Mouse (Mus musculus) left cerebral cortex, postnatal 25 days (tissue): ENCODE data around the gene Pick1. TPM values are rescaled to one million over a fixed set of nuclear protein-coding genes. Genes with fewer than 3 reads are reported as not detected.

ENCODE experiments used
- DNase-seq, 2 experiments: peaks; one replicate each; pipeline ENCODE4 v3.0.0; 2022; ENCODE audit warnings: low spot score in 2 of 2, mixed read lengths in 1 of 2
- intact Hi-C: fragments of 180-260 bp; cut with DNase I; formaldehyde crosslinking; loops from one replicate; pipeline ENCODE4 v1.15.1; 2025
- total RNA-seq, 2 experiments: library from RNA; stranded (reverse); gene quantifications; 2 replicates each; pipeline ENCODE4 v1.2.3; 2021

Gene Pick1
- total RNA-seq: 10 to 100 TPM; 49.9 to 54.6 TPM

DNA sequence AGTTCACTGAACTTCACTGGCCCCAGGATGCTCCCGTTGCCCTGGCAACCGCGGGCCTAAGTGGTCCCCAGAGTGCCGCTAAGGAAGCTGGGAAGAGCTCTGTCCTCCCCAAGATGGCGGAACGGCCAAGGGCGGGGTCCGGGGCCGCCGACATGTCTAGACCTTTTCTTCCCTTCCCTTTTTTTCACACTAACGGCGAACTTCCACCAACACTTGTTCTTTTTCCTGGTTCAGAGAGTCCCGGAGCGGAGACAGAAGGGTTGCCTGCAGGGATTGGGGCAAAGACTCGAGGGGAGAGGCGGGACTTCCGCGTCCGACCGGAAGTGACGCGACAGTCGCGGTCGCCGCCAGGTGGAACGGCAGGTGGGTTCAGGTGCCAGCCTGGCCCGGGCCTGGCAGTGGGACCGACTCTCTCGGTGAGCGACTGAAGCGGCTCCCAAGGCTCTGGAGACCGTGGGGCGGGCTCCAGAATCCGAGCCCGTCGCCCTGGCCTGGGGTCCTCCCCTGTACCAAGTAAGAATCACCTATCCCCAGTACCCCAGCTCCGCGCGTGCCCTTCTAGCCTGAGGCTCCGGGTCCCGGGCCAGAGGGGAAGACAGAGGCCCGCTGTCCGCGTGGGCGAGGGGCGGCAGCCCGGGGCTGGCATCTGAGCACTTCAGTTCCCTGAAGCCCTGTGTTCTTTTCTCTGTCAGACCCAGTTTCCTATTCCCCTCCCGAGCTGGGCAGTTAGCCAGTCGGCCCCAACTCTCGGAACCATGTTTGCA is at the start of gene Pick1, which contains the start of gene Gm49486:
TSS of gene Pick1 (plus strand) at position 116 of the 764 bp plus-strand sequence.
TSS of gene Gm49486 (plus strand) at position 334 of the 764 bp plus-strand sequence.
- intact Hi-C loops: no loop called here
- DNase-seq: peak; percentile 85 to 86

DNA sequence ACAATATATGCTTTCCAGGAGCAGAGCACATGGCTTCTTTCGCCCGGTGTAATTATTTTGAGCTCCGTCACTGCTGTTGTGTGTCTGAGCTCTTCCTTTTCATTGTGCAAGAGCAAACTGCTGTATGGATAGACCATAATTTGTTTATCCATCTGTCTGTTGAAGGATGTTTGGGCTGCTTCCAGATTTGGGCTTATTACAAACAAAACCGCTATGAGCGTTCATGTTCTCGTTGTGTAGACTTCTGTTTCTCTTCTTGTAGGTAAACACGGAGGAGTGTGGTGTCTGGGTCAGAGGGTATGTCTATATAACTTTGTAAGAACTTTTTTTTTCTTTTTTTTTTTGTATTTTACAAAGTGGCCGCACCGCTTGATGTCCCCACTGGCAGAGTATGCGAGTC is 43.8 kb upstream of the Pick1 start:
- intact Hi-C loops: no loop called here

DNA sequence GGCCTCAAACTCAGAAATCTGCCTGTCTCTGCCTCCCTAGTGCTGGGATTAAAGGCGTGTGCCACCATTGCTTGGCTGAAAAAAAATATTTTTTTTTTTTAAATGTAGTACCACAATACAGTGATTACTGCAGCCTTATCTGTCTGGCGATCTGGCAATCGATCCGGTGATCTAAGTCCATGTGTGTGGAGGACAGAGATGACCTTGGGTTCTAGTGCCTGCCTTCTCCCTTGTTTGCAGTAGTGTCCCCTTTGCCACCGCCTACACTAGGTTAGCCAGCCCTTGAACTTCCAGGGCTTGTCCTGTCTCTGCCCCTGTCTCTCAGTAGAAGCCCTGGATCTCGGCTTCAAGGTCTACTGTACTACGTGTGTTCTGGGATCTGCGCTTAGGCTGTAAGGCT is 41.2 kb upstream of the Pick1 start:
- intact Hi-C loops: no loop called here
- DNase-seq: no peak

More for the DNA sequence above, 43.8 kb upstream of the Pick1 start:
- no peak for DNase-seq

DNA sequence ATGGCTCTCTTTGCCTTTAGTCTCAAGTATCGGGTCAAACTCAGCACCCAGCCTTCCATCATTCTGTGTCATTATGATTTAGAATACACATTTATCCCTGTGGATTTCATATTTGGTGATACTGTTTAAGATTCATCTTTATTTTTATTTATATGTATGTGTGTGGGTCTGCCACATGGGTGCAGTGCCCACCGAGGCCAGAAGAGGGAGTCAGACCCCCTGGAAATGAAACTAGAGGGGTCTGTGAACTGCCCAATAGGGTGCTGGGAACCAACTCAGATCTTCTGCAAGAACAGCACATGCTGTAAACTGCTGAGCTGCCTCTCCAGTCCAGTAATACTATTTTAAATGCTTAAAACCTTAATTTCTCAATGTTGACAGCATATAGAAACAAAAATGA is 37.5 kb upstream of the Pick1 start:
- intact Hi-C loops: no loop called here
- no peak for DNase-seq

DNA sequence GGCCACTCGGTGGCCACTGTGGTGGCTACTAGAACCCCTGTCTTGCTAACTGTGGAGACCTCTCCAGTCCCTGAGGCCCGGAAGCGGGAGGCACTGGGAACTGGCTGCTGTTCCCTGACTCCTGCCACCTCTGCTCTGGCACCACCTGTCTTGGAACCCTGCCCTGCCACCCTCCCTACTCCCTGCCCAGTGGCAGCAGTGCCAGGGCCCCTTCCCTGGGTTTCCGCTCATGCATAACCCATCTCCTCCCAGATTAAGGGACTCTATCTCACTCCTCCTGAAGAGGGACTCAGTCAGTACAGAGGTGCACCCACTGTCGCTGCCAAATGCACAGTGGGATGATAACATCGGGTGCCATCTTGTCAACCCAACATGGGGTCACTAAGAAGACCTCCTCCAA is 36.5 kb upstream of the Pick1 start:
- intact Hi-C loops: no loop called here
- no peak for DNase-seq

DNA sequence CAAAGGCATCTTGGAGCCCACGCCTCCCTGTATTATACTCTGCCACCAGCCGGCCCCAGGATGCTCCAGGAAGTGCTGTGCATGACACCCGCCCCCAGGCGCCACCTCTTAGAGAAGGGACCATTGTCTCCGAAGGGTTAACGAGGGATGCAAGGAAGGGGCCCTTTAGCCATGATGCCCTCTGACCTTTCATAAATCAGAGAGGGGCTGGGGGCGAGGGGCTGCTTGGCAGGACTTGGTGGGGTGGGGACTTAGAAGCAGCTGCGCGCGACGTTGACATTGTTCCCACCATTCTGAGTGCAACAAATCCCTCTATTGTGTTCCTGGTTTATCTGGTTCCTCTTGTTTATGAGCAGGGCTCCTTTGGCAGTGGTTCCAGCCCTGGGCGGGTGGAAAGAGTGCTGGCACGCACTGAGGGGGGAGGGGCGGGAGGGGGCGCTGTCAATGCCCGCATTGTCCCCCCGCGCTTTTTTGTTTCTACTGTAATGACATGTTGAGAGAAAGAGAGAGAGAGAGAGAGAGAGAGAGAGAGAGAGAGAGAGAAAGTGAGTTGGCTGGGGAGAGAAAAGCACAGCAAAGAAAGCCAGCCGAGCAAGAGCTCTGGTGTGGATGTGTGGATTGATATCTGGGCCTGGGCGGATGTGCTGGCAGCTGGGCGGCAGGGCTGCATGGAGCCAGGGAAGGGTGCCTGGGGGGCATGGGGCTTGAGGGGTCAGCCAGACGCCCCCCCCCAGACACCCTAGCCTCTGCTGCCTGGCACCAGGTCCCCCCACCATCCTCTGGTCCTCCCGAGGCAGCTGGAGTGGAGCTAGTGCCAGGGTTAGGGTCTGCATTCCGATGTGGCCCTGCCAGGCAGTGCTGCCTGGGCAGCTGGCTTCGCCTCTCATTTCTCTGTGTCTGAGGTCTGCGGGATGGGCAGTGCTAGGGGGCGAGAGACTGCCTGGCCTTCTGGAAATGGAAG is 35.8 kb upstream of the Pick1 start:
- intact Hi-C loops: no loop called here

DNA sequence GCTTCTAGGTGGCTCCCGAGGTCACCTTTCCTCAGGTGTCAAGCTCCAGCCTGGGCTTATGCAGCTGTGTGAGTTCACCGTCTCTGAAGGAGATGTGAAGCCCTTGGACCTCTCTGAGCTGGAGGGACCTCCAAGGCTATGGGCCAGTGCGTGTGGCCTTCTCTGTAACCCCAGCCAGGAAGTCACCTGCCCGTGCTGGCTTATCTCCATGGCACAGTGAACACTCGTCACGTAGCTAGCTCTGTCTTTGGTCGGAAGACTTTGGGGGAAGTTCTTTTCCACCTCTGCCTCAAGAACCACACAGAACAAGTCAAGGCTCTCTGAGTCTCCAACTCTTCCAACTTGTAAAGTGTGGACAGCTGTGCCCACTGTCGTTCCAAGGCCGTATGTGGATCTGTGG is 34.9 kb upstream of the Pick1 start:
- DNase-seq: no peak
- intact Hi-C loops: no loop called here

More for the DNA sequence above, 35.8 kb upstream of the Pick1 start:
- DNase-seq: peak; percentile 27 to 53

DNA sequence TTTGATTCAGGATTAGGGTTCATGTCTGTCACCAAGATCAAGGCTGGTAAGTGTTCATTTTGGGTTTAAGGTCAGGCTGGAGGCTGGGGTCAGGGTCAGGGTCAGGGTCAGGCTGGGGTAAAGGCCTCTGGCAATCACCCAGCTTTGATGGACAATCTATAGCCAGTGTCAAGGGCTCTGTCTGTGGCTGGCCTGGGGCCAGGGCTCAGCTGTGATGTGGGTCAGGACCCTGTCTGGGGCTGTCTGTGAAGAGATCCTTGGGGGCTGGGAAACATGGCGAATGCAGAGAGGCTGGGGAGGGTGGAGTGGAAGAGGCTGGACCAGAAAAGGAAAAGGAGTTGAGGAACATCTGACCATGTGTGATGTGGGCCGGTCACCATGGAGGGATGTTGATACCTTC is 34.0 kb upstream of the Pick1 start:
- DNase-seq: no peak
- intact Hi-C loops: no loop called here

DNA sequence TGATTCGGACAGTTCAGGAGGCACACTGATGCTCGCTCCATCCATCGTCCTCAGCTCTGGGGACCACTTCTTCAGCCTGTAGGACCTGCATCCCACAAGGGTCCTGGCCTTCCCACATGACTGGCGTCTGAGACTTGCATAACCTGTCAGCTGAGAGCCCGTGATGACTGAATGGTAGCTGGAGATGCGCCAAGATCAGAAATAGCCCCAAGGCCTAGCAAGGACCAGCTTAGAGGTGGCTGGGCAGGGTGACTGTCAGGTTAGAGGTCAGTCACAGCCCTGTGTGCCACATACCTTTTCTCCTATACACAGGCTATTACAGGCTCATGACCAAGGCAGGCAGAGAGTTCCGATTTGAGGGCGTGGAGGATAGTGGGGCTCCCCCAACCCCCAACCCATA is 33.5 kb upstream of the Pick1 start:
- intact Hi-C loops: no loop called here

DNA sequence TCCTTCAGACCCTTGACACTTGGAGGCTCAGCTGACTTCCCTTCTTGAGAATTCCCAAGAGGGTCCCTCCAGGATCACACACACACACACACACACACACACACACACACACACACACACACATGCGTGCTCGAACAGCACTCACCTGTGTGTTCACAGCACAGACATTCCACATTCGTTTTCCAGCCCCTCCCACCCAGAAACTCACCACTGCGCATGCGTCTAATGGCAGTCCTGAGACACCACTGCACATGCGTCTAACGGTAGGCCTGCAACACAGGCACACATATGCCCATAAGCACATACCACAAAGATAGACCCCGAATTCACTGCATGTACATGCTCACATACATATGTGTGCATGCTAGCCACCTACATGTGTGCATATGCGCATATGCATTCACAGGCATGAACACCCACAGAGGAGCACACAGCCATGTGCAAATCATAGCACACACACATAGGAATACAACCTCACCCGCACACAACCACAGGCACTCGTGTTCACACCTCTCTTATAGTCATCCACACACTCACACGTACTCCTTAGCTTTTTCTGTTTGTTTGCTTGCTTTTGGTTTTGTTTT is 29.5 kb upstream of the Pick1 start:
- intact Hi-C loops: no loop called here
- no peak for DNase-seq

More for the DNA sequence above, 33.5 kb upstream of the Pick1 start:
- DNase-seq: no peak

DNA sequence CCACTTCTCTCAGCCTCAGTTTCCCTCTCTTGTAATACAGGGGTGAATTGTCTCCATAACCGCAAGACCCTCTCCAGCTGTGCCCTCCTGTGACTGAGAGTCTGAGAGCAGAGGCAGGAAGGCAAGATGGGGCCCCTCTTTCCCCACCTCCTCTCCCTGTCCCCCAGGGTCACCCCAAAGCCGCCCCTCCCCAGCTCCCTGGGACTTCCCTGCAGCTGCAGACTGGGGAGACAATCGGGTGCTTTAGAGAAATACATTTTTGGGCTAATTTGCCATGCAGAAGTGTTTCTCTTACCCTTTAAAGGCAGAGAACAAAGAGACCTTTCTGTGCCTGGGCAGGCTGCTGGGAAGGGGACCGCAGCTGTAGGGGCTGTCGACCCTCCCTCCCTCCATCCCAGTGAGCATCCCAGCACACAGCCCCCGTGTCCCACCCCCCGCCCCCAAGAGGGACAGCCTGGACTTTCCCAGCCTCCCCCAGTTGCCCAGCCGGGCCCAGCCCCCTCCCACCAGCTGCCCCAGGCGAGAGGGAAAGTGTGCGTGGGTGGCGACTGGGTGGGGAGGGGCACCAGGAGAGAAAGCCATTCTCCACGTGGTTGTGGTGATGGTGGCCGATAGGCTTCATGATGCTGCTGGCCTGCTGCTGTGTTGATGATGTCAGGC is 27.4 kb upstream of the Pick1 start:
- peak; percentile 18 to 42 for DNase-seq
- intact Hi-C loops: no loop called here

DNA sequence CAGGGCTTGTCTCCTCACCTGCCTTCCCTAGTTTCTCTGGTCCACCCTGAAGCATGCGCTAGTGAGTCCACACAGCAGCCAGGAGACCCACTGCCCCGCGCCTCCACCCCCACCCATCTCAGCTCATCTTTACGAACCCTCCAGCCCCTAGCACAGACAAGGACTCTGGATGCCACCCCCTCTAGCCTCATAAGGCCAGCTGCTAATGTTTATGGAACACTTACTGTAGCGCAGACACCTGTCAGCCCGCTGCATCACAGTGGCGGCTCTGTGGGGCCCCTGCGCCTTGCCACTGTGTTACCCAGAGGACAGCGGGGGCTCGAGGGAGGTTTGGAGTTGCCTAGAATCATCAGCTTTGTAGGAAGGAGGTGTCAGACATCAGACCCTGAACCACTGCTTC is 26.4 kb upstream of the Pick1 start:
- intact Hi-C loops: no loop called here
- DNase-seq: no peak

DNA sequence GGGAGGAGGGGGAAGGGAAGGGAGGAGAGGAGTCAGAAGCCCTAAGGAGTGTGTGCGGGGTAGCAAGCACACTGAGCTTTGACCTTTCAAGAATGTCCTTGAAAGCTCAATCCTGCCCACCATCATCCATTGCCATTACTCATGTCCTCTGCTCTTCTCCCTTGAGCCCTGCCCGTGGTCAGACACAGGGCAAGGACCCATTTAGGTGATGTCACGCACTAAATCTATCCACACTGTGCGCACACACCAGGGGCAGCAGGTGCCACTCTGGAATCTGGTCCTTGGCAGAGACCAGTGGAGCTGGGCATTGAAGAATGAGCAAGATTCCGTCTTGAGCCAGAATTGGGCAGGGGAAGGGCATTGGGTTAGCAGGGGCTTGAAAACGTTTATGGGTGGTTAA is 20.8 kb upstream of the Pick1 start:
- no peak for DNase-seq
- intact Hi-C loops: no loop called here

DNA sequence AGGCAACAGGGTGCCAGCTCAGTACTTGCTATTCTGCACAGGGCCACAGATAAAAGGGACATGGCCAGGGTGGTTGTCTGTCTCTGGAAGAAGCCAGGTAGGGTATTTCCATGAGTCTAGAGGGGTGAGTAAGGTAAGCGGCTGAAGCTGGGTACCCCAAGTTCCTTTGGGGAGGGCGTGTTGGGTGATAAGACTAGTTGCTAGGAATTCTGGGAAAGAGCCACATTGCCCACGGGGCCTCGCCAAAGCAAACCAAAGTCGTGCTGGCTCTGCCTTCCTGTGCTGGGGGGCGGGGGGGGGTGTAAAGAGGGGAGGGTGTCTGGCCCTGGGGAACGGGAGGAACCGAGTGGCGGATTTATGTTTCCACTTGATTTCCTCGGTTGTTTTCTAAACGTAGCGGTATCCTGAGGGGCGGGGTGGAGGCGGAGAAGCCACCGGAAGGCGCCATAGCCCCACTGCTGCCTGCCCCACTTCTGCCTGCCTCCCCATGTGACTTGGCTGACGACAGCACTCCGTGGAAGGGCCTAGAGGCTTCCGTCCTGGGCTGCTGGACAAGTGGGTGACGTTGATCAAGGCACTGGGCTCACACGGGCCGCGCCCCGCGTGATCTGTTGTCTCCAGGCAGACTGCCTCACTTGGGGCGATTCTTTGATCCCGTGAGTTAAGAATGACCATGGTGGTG is 20.1 kb upstream of the Pick1 start:
- intact Hi-C loops: no loop called here
- DNase-seq: peak in 1 of 2 experiments; percentile 25

DNA sequence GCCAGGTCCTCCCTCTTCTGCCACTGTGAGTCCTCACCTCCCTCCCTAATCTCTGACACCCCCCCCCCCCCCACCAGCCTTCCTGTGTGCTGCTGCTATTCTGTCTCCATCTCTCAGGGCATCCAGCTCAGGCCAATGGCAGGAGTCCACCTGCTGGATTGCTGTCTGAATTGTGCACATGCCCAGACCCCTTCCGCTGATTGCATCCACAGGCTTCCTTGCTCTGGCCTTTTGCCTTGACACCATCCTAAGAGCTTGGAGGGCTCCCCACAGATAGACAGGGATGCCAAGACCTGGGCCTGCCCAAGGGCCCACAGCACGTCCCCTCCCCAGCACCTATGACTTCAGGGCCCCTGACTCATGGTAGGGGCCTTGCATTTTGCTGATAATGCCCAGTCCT is 18.6 kb upstream of the Pick1 start:
- intact Hi-C loops: no loop called here
- no peak for DNase-seq

DNA sequence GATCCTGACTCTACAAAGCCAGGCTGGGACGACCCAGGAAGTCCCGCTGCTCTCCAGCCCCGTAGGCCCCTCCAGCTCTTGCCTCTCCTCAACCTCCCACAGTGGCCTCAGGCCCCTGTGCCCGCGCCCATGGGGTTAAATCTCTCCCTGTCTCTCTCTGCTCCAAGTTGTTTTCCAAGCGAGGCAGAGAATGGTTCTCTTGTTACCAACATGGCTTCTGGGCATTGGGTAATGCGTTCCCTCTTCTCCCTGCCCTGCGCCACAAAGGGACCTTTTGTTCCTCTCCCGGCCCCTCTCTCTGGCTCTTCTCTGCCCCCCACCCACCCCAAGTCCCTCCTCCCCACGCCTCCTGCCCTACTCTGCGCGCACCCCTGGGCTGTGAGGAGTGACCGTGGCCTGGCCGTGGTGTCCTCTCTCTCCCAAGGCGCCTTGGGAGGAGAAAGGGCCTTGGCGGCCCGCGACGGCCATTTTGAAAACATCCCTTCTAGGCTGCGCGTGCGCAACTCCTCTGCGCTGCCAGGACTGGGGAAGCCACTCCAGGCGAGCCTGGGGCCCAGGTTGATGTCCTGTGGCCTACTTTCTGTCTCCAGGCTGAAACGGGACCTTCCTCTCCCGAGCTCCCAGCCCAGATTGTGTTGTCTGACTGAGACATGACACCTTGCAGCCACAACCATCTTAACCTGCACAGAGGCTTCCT is 16.1 kb upstream of the Pick1 start:
- DNase-seq: peak in 1 of 2 experiments; percentile 29
- intact Hi-C loops: no loop called here

DNA sequence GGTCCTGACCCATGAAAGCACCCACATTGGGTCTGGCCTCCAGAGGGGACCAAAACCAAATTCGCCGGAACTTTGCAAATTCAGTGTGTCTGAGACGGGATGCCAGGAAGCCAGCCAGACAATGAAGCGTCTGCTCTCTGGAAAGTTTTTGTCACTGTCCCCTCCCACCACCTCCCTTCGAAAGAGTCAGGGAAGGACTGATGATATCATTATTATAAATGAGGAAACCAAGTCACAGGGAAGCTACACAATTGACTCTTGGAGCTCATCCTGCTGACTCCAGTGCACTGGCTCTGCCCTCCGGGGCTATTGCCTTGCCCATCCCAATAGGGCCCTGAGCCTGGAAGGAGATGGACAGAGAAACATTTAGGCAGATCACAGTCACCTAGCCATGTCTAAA is 15.4 kb upstream of the Pick1 start:
- intact Hi-C loops: no loop called here
- no peak for DNase-seq

DNA sequence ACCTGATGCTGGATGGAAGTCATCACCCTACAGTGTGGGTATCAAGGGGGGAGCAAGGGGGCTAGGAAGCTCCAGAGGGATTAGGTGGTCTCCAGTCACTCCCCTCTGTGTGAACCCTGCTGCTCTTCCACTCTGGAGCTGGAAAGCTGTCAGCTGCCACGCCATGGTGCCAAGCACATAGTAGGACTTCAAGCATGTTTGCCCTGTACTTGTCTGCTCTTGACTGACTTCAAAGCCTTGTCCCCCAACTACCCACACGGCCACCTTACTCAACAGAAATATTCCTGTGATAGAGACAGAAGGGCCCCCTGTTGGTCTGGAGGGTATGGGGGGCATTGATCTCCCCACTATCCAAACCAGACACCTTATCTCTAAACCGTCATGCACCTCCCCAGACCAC is 12.8 kb upstream of the Pick1 start:
- no peak for DNase-seq
- intact Hi-C loops: no loop called here

DNA sequence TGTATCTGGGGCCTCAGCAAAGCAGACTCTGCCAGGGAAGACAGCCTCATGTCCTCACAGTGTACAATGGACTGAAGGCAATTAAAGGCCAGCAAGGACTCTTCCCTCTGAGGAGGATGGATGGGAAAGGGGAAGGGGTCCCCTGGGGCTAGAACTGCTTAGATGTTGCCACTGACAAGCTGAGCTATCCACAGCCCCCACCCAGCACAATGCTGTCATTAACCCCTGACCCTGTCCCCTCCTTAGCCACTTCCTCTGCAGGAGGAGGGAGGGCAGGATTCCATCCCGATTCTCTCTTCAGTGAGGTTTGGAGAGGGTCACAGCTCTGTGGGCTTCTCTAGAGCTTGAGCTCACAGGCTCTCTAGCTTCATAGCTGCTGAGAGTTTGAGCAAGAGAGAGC is 9.4 kb upstream of the Pick1 start:
- intact Hi-C loops: no loop called here
- no peak for DNase-seq
